Comparison of ENCODE assay signal across 27 mouse cellular contexts in the genomic region with DNA sequence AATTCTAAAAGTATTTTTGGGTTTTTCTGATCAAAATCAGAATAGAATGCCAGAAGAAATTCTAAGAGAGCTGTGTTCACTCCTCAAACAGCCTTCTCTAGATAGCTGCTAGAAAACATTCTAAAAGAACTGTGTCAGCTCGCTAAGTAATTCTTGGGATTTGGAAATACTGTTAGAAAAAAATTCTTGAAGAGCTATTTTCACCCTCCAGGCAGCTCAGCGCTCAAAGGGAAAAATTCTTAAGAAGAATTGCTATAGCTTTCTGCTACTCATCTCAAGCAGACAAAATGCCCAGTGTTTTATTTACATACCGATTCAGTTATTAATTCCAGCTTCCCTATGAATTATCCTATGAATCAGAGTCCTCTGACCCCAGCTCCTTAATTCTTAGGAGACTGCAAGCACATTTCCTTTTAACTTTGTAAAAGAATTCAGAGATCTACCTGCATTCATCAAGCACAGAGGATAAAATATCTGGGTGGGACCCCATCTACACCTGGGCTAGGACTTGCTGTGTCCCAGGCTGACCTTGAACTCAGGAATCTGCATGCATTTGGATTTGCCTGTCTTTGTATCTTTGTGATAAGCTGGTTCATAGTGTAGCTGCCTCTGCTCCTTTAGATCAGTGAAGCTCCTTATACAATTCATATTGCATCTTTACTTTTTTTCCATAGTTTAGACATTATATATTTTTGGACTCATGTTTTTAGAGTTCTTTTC. TPM values are rescaled to one million over a fixed set of nuclear protein-coding genes. Genes with fewer than 3 reads are reported as not detected.
DNase-seq lines count a peak whose midpoint lies in the region; ATAC-seq and TF ChIP-seq lines count a peak whose summit lies in the region.
"Had no signal": no experiment of that assay in that cellular context is flagged by ENCODE, and none has a peak within 500 bp of the region (broad histone marks: within the 10 kb centered on the region; RNA-seq: fewer than 3 reads in every experiment).

No protein-coding gene starts in this region.

- no peak for DNase-seq in left cerebral cortex, adult 2 months (ENCODE audit: extremely low spot score in 1 of 2, low spot score in 2 of 2)
- no peak for DNase-seq in left cerebral cortex, postnatal 4 days
- no peak for DNase-seq in Patski (ENCODE audit: low read depth, low spot score)
- DNase-seq in cerebellum, adult 2 months: no peak
- no peak for DNase-seq in urinary bladder, postnatal 14 days (ENCODE audit: low spot score)
- DNase-seq in cerebellum, adult 11 months: no peak
- DNase-seq: adrenal gland, postnatal 10 days; B cell, adult 2 months; cerebellum, adult 11-12 months; cerebellum, postnatal 14 days; gastrocnemius, postnatal 10 days; kidney, adult 18-20 months; kidney, postnatal 36 days; liver, postnatal 0 days; midbrain, embryonic 14.5 days; right cerebral cortex, postnatal 25 days; spleen, adult 18-20 months; thymus, adult 18-20 months; thymus, postnatal 36 days had no signal

- no peak overlapping the region for H3K4me3 ChIP-seq in left cerebral cortex, adult 2 months
- H3K4me3 ChIP-seq in ES-Bruce4 (ENCODE audit: low read depth, low read length): no peak overlapping the region
- H3K4me3 ChIP-seq in cerebellum, adult 2 months (replicated peaks; ENCODE audit: insufficient read depth, low read depth, low read length): no peak overlapping the region
- H3K4me3 ChIP-seq: embryonic facial prominence, embryonic 15.5 days; layer of hippocampus, adult 2 months; liver, embryonic 12.5 days; neural tube, embryonic 15.5 days had no signal

- TF ChIP-seq CTCF in left cerebral cortex, adult 2 months (IDR thresholded peaks at IDR 0.05): no peak
- TF ChIP-seq CTCF in ES-Bruce4 (IDR thresholded peaks at IDR 0.05; ENCODE audit: low read depth, low read length): no peak
- TF ChIP-seq CTCF in Patski (IDR thresholded peaks at IDR 0.05): no peak
- no peak for TF ChIP-seq CTCF in cerebellum, adult 2 months (IDR thresholded peaks at IDR 0.05; ENCODE audit: borderline replicate concordance, insufficient read depth, low read depth, low read length)

- ATAC-seq in Patski: peak; percentile 42
- ATAC-seq: forebrain, embryonic 14.5 days; hindbrain, embryonic 16.5 days; liver, embryonic 12.5 days; liver, postnatal 0 days had no signal

- intact Hi-C loops in left cerebral cortex, adult 2 months (cut with DNase I): no loop called here
- intact Hi-C loops in left cerebral cortex, postnatal 4 days (cut with DNase I): no loop called here

- peaks cover 3% of the 10 kb centered on the region; the same call in 1 of the 2 replicates for H3K9me3 ChIP-seq in ES-Bruce4 (replicated peaks; ENCODE audit: control insufficient read depth, insufficient read depth, low read length, poor library complexity, severe bottlenecking)
- H3K9me3 ChIP-seq: embryonic facial prominence, embryonic 15.5 days; liver, embryonic 12.5 days; neural tube, embryonic 15.5 days had no signal

- in situ Hi-C loops in Patski (cut with MboI; ENCODE audit: low pct_unique_long_range_greater_than_20kb): no loop called here

- H3K27me3 ChIP-seq in ES-Bruce4 (ENCODE audit: control insufficient read depth, insufficient read depth, low read length, poor library complexity, severe bottlenecking): no peaks in the 10 kb centered on the region
- H3K27me3 ChIP-seq in Patski: no peaks in the 10 kb centered on the region
- no peaks in the 10 kb centered on the region; the same call in 1 of the 2 replicates for H3K27me3 ChIP-seq in cerebellum, adult 2 months (ENCODE audit: control insufficient read depth, insufficient read depth, low read length)
- H3K27me3 ChIP-seq: embryonic facial prominence, embryonic 15.5 days; neural tube, embryonic 15.5 days had no signal

- no peak overlapping the region for H3K9ac ChIP-seq in ES-Bruce4 (ENCODE audit: low read depth, poor library complexity, severe bottlenecking)
- H3K9ac ChIP-seq: embryonic facial prominence, embryonic 15.5 days; liver, embryonic 12.5 days; liver, postnatal 0 days; neural tube, embryonic 15.5 days had no signal

- no peaks in the 10 kb centered on the region for H3K36me3 ChIP-seq in ES-Bruce4 (ENCODE audit: control insufficient read depth, insufficient read depth, low read length, poor library complexity, severe bottlenecking)
- H3K36me3 ChIP-seq: embryonic facial prominence, embryonic 15.5 days; liver, embryonic 12.5 days; neural tube, embryonic 15.5 days had no signal

- CTCF ChIA-PET in Patski (lab: Charles Lee): interaction anchor here (0.7 to 3.4 kb wide), 11 partner anchors 21 to 185 kb away, joined by 3 to 21 read pairs (median 4); no protein-coding TSS in a partner anchor

- peaks cover 3% of the 10 kb centered on the region for H3K4me1 ChIP-seq in ES-Bruce4 (ENCODE audit: control insufficient read depth, insufficient read depth, low read length)
- H3K4me1 ChIP-seq in cerebellum, adult 2 months (ENCODE audit: control insufficient read depth, insufficient read depth, low read length): no peaks in the 10 kb centered on the region
- H3K4me1 ChIP-seq: embryonic facial prominence, embryonic 15.5 days had no signal

- 0 out of 2 replicates have a peak, but pooled peaks have one; percentile 50 for TF ChIP-seq EP300 in ES-Bruce4 (IDR thresholded peaks at IDR 0.05; ENCODE audit: insufficient read depth, low read depth, low read length)

- POLR2A ChIA-PET in Patski (lab: Charles Lee): interaction anchor here (0.6 to 2.3 kb wide), 6 partner anchors 10 to 641 kb away, joined by 3 to 6 read pairs (median 3); partner anchors contain the start of gene Tm9sf3

- WGBS in cerebellum, adult 2 months: 88% methylated on average over 3 of the region's 3 CpGs

- TF ChIP-seq POLR2A in ES-Bruce4 (IDR thresholded peaks at IDR 0.05; ENCODE audit: insufficient read depth, low read length): no peak
- no peak for TF ChIP-seq POLR2A in cerebellum, adult 2 months (IDR thresholded peaks at IDR 0.05; ENCODE audit: borderline replicate concordance, insufficient read depth, low read length)

- H3K27ac ChIP-seq in left cerebral cortex, adult 2 months: peak overlapping the region; percentile 44; the same call in 1 of the 2 replicates
- peak overlapping the region; percentile 54 for H3K27ac ChIP-seq in ES-Bruce4 (ENCODE audit: insufficient read depth, low read length)
- H3K27ac ChIP-seq in cerebellum, adult 2 months (ENCODE audit: insufficient read depth, low read length): no peak overlapping the region
- H3K27ac ChIP-seq: embryonic facial prominence, embryonic 15.5 days; layer of hippocampus, adult 2 months; liver, embryonic 12.5 days; macrophage; neural tube, embryonic 15.5 days had no signal

RNA-seq across cellular contexts. Expression of gene Lcor, which starts 5.7 kb away (rescaled TPM):
- 10 to 100 TPM; 21.4 to 23.8 TPM for total RNA-seq in left cerebral cortex, adult 2 months (2021)
- total RNA-seq in left cerebral cortex, postnatal 4 days (2021): 10 to 100 TPM; 28.7 to 29.6 TPM
- polyA plus RNA-seq in ES-Bruce4 (2011; ENCODE audit: insufficient read depth, insufficient read length, low read depth, missing spikeins) (13.4 and 15.6 TPM in 2 replicates), Patski (2021) (6.2 TPM)
- 4.2 and 4.6 TPM in 2 replicates for polyA plus RNA-seq in cerebellum, adult 2 months (2012; rRNA removed)
